Mouse (Mus musculus): Measurements from ENCODE around the gene Gal3st2b.
"Not testable (repeated sequence)": the region's sequence is repeated elsewhere in the genome, so short reads cannot be mapped to it uniquely, and the experiment has no call there.

Gene Gal3st2b

DNA sequence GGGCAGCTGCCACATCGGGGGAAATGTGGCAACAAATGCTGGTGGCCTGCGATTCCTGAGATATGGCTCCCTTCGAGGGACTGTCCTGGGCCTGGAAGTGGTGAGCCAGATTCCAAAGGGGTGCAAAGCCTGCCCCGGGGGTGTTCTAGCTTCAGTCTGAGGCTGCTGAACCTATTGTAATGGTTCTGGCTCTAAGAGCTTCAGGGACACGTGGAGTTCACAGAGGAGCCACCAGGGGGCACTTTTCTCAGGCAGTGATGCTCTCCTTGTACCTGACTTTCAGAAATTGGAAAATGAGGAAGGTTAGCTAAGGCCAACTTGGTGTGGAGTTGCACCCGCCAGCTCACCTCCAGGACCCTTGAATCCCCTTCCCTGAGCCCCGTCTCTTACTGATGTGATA is 60.2 kb downstream of the Gal3st2b start:
- in situ Hi-C loops (cut with MboI; ENCODE audit: unreplicated experiment in 2 of 2), result not testable (repeated sequence)

GRCm38 (mm10) chr1:93980932-93981331 is 62.8 kb downstream of the Gal3st2b start:
- in situ Hi-C loops (cut with MboI; ENCODE audit: unreplicated experiment in 2 of 2), result loop anchor here in 1 of 2 experiments (10.0 kb wide), 1 partner anchor 94 kb away; no protein-coding TSS in a partner anchor

GRCm38 (mm10) chr1:93986167-93986566 is 68.1 kb downstream of the Gal3st2b start:
- in situ Hi-C loops (cut with MboI; ENCODE audit: unreplicated experiment in 2 of 2), result loop anchor here in 1 of 2 experiments (10.0 kb wide), 1 partner anchor 89 kb away; no protein-coding TSS in a partner anchor

DNA sequence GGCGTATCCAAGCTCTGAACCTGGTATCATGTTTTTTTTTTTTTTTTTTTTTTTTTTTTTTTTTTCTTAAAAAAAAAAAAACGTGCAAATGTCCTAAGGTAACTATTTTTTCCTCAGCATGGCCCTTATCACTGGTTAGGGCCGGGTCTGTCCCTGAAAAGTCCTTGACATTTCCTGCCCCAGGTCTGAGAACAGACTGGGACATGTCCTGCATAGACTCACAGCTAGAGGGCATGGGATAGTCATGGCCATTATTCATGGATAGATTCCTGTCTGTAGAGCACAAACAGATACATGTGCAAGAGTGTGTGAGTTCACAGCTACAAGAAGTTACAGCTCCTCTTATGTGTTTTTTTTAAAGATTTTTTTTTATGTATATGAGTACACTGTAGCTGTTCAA is 70.7 kb downstream of the Gal3st2b start:
- in situ Hi-C loops (cut with MboI; ENCODE audit: unreplicated experiment in 2 of 2), result loop anchor here in 1 of 2 experiments (10.0 kb wide), 1 partner anchor 86 kb away; no protein-coding TSS in a partner anchor

DNA sequence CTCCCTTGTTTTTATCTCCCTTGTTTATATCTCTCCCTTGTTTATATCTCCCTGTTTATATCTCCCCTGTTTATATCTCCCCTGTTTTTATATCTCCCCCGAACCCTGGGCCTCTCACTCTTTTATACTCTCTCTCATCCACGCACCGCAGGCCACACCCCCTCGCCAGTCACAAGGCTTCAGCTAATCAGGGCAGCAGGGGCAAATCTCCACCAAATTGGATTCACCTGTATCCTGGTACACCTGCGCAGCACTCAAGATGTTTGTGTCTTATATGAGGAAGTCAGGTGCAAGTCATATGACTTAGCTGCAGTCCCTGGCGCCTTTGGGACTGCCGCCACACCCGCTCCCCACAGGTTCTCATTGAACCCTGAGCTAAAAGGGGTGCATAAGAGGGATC is 72.1 kb downstream of the Gal3st2b start, which contains the start of gene Gal3st2c:
TSS of gene Gal3st2c (plus strand) at position 301 of the 400 bp plus-strand sequence.
- in situ Hi-C loops (cut with MboI; ENCODE audit: unreplicated experiment in 2 of 2), result loop anchor here in 1 of 2 experiments (10.0 kb wide), 1 partner anchor 85 kb away; no protein-coding TSS in a partner anchor

DNA sequence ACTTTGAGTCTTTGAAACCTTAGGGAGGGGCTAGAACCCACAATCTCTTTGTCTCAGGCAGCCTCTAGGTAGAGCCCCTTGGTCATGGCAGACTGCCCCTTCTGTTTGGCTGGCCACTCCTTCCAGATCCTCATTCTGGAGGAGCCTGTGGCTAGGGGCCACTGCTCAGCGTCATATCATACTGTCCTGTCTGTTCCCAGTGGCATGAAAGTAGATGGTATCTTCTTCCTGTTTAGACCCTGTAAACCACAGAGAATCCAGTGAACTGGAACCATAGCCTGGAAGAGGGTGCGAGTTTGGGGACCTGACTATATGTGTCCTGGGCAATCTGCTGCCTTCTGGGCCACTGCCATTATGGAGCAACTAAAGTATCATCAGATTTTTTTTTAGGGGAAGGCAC is 73.0 kb downstream of the Gal3st2b start:
- in situ Hi-C loops (cut with MboI; ENCODE audit: unreplicated experiment in 2 of 2), result loop anchor here in 1 of 2 experiments (10.0 kb wide), 1 partner anchor 84 kb away; no protein-coding TSS in a partner anchor

- in situ Hi-C loops (cut with MboI; ENCODE audit: unreplicated experiment in 2 of 2), result loop anchor here in 1 of 2 experiments (10.0 kb wide), 1 partner anchor 83 kb away; no protein-coding TSS in a partner anchor
These were observed 73.4 kb downstream of the Gal3st2b start for GRCm38 (mm10) chr1:93991491-93991890.

Data from v-Abl transformed pro-B cells (cell line).